Mouse (Mus musculus) heart, embryonic 11.5 days (tissue): ENCODE data around the gene Rab26. TPM values are rescaled to one million over a fixed set of nuclear protein-coding genes. Genes with fewer than 3 reads are reported as not detected.

Experiments used
- ATAC-seq: fragments of 200-750 bp; cut with Nextera tagmentation; replicated peaks from 2 replicates; pipeline ENCODE4 v1.8.0; 2017; ENCODE audit warnings: moderate library complexity; ENCODE audit not compliant: insufficient number of reproducible peaks, low FRiP score, low TSS enrichment
- H3K27ac ChIP-seq: fragments of 300-500 bp; sonication (generic); 2 replicates; pipeline ENCODE4 v1.5.1; 2014; ENCODE audit warnings: mild to moderate bottlenecking, low read depth, low read length
- H3K27me3 ChIP-seq: fragments of 300-500 bp; sonication (generic); 2 replicates; pipeline ENCODE4 v1.6.1; 2014; ENCODE audit warnings: mild to moderate bottlenecking, low read length, mixed read lengths; ENCODE audit not compliant: control insufficient read depth, insufficient read depth
- H3K36me3 ChIP-seq: fragments of 300-500 bp; sonication (generic); 2 replicates; pipeline ENCODE4 v1.6.1; 2014; ENCODE audit warnings: mild to moderate bottlenecking, low read length, moderate library complexity, mixed read lengths; ENCODE audit not compliant: control insufficient read depth, insufficient read depth
- H3K4me1 ChIP-seq: fragments of 300-500 bp; sonication (generic); 2 replicates; pipeline ENCODE4 v1.6.1; 2014; ENCODE audit warnings: low read length; ENCODE audit not compliant: control insufficient read depth, insufficient read depth
- H3K4me2 ChIP-seq: fragments of 300-500 bp; sonication (generic); 2 replicates; pipeline ENCODE4 v1.6.1; 2014; ENCODE audit warnings: mild to moderate bottlenecking, moderate library complexity
- H3K4me3 ChIP-seq: fragments of 300-500 bp; sonication (generic); 2 replicates; pipeline ENCODE4 v1.5.1; 2014; ENCODE audit warnings: low read depth, low read length
- H3K9ac ChIP-seq: fragments of 300-500 bp; sonication (generic); 2 replicates; pipeline ENCODE4 v1.6.1; 2014; ENCODE audit warnings: mild to moderate bottlenecking, low read depth, low read length, moderate library complexity
- H3K9me3 ChIP-seq: fragments of 300-500 bp; sonication (generic); replicated peaks from 2 replicates; pipeline ENCODE4 v1.6.1; 2016; ENCODE audit warnings: low read length; ENCODE audit not compliant: control insufficient read depth
- WGBS: fragments of 180-500 bp; shearing (Covaris S2); extraction: QIAGEN DNeasy Blood & Tissue Kit; methylation state at CpG from one replicate; pipeline ENCODE4 v1.1.7; 2014; ENCODE audit not compliant: insufficient replicate concordance; 5-methylcytosine and 5-hydroxymethylcytosine counted together
- polyA plus RNA-seq: library from polyadenylated mRNA; unstranded; fragments of >200 nt; fragmentation: Nextera tagmentation; extraction: Ambion mirVana; gene quantifications from 2 replicates; pipeline ENCODE4 v1.2.1, GENCODE M21; 2014

Gene Rab26
- polyA plus RNA-seq, 1 experiment from 2014 or later = 1.9 TPM

DNA sequence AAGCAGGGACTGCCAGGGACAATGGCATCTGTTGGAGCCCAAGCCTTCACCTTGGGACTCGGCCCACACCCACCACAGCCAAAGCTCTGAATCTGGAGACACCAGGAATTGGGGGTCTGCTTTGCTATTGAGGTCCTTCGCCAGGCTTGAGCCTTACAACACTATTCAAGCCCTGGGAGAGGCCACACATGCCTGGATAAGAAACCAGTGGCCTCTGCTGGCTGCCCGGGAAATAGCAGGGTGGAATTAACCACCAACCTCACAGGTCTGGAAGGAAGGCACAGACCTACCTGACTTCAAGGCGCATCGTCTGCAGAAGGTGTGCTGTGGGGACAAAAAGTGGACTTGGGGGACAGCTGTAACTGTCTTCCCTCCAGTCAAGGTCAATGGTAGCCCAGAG is 20.4 kb downstream of the Rab26 start:
- no peak overlapping the region for H3K4me2 ChIP-seq
- no peaks in the 10 kb centered on the region for H3K27me3 ChIP-seq
- no peaks in the 10 kb centered on the region for H3K9me3 ChIP-seq
- no peak overlapping the region for H3K9ac ChIP-seq
- H3K4me3 ChIP-seq = no peak overlapping the region
- no peaks in the 10 kb centered on the region for H3K4me1 ChIP-seq
- WGBS = 59% methylated on average over 5 of the region's 5 CpGs
- ATAC-seq = 0 out of 2 replicates have a peak, but pooled peaks have one; percentile 12
- peaks cover 46% of the 10 kb centered on the region for H3K36me3 ChIP-seq
- no peak overlapping the region for H3K27ac ChIP-seq

- no peak for ATAC-seq
Observed at GRCm38 (mm10) chr17:24507806-24508460, 26.1 kb downstream of the Rab26 start.

GRCm38 (mm10) chr17:24507129-24507664 is 26.8 kb downstream of the Rab26 start:
- H3K27me3 ChIP-seq = peaks cover 14% of the 10 kb centered on the region
- peak overlapping the region; percentile 70; the same call in 1 of the 2 replicates for H3K4me2 ChIP-seq
- peaks cover 11% of the 10 kb centered on the region for H3K4me1 ChIP-seq
- 44% methylated on average over 19 of the region's 19 CpGs for WGBS
- no peak overlapping the region for H3K9ac ChIP-seq
- ATAC-seq = no peak
- H3K4me3 ChIP-seq = no peak overlapping the region
- H3K9me3 ChIP-seq = no peaks in the 10 kb centered on the region
- H3K27ac ChIP-seq = no peak overlapping the region
- H3K36me3 ChIP-seq = peaks cover 29% of the 10 kb centered on the region

More at GRCm38 (mm10) chr17:24507806-24508460, 26.1 kb downstream of the Rab26 start:
- H3K27ac ChIP-seq = no peak overlapping the region
- no peak overlapping the region for H3K9ac ChIP-seq
- no peak overlapping the region for H3K4me3 ChIP-seq
- H3K9me3 ChIP-seq = no peaks in the 10 kb centered on the region
- H3K27me3 ChIP-seq = peaks cover 14% of the 10 kb centered on the region
- 83% methylated on average over 12 of the region's 12 CpGs for WGBS
- peaks cover 11% of the 10 kb centered on the region for H3K4me1 ChIP-seq
- H3K4me2 ChIP-seq = no peak overlapping the region
- peaks cover 29% of the 10 kb centered on the region for H3K36me3 ChIP-seq

- no peak overlapping the region for H3K27ac ChIP-seq
- H3K4me2 ChIP-seq = peak overlapping the region; percentile 70
- WGBS = 16% methylated on average over 36 of the region's 36 CpGs
- H3K4me1 ChIP-seq = peaks cover 11% of the 10 kb centered on the region
- peak overlapping the region; percentile 50; the same call in 1 of the 2 replicates for H3K9ac ChIP-seq
- no peak for ATAC-seq
- H3K36me3 ChIP-seq = peaks cover 25% of the 10 kb centered on the region
- H3K4me3 ChIP-seq = peak overlapping the region; percentile 29
- no peaks in the 10 kb centered on the region for H3K9me3 ChIP-seq
- peaks cover 14% of the 10 kb centered on the region for H3K27me3 ChIP-seq
Observed at GRCm38 (mm10) chr17:24506332-24507070, 27.5 kb downstream of the Rab26 start.

GRCm38 (mm10) chr17:24505286-24505955 is 28.6 kb downstream of the Rab26 start:
- 86% methylated on average over 30 of the region's 30 CpGs for WGBS
- Histone ChIP-seq H3K4me1 (peaks cover 11% of the 10 kb centered on the region), H3K4me3 (no peak overlapping the region), H3K36me3 (peaks cover 16% of the 10 kb centered on the region), H3K27ac (no peak overlapping the region), H3K27me3 (peaks cover 14% of the 10 kb centered on the region), H3K9me3 (no peaks in the 10 kb centered on the region), H3K9ac (no peak overlapping the region), H3K4me2 (no peak overlapping the region)
- ATAC-seq = no peak

DNA sequence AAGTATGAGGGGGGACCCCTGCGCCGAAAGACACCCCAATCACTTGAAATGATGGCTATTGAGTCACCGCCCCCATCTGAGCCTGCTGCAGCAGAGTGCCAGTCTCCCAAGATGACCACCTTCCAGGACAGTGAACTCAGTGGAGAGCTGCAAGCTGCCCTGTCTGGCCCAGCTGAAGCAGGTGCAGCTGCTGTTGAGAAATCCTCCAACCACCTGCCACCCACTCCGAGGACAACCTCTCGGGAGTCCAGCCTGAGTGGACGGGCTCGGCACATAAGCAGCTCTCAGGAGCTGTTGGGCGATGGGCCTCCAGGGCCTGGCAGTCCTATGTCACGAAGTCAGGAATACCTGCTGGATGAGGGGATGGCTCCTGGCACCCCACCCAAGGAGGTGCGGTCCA is 29.9 kb downstream of the Rab26 start:
- Histone ChIP-seq H3K4me2 (no peak overlapping the region), H3K9me3 (no peaks in the 10 kb centered on the region), H3K27ac (no peak overlapping the region), H3K9ac (no peak overlapping the region), H3K4me1 (peaks cover 11% of the 10 kb centered on the region), H3K27me3 (peaks cover 14% of the 10 kb centered on the region), H3K4me3 (no peak overlapping the region), H3K36me3 (peaks cover 6% of the 10 kb centered on the region)
- no peak for ATAC-seq
- 86% methylated on average over 10 of the region's 10 CpGs for WGBS

DNA sequence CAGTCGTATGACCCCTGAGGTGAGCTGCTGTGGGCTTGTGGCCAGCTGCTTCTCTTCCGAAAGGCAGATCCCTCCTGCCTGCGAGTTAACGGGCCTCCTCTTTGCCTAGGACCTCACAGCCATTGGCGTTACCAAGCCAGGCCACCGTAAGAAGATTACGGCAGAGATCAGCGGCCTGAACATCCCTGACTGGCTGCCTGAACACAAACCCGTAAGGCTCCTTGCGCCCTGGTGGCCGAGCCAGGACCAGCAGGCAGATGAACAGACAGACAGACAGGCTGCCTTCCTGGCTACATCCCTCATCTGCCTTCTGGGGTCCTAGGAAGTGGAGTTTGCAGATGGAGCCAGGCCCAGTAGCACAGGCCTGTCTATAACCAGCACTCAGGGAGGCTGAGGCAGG is 31.8 kb downstream of the Rab26 start:
- Histone ChIP-seq H3K4me1 (peaks cover 9% of the 10 kb centered on the region), H3K27me3 (peaks cover 12% of the 10 kb centered on the region), H3K9ac (no peak overlapping the region), H3K36me3 (no peaks in the 10 kb centered on the region), H3K4me3 (no peak overlapping the region), H3K9me3 (no peaks in the 10 kb centered on the region), H3K4me2 (no peak overlapping the region), H3K27ac (no peak overlapping the region)
- no peak for ATAC-seq
- WGBS = 33% methylated on average over 11 of the region's 11 CpGs

- Histone ChIP-seq H3K9me3 (no peaks in the 10 kb centered on the region), H3K4me1 (no peaks in the 10 kb centered on the region), H3K9ac (no peak overlapping the region), H3K4me3 (no peak overlapping the region), H3K4me2 (no peak overlapping the region), H3K27ac (no peak overlapping the region), H3K36me3 (no peaks in the 10 kb centered on the region), H3K27me3 (peaks cover 3% of the 10 kb centered on the region)
- 78% methylated on average over 1 of the region's 1 CpGs for WGBS
- ATAC-seq = no peak
Observed at GRCm38 (mm10) chr17:24496026-24496425, 38.0 kb downstream of the Rab26 start.
